Mouse (Mus musculus) R1 (cell line): ENCODE measurements around the gene Dtx4.

Experiments
- DNase-seq: peaks from one replicate; pipeline ENCODE4 v3.0.0-alpha.2; 2018; ENCODE audit warnings: low read depth, low spot score

Dtx4 gene

GRCm38 (mm10) chr19:12494187-12494458, 7.1 kb downstream of the Dtx4 start:
- no peak for DNase-seq

DNA sequence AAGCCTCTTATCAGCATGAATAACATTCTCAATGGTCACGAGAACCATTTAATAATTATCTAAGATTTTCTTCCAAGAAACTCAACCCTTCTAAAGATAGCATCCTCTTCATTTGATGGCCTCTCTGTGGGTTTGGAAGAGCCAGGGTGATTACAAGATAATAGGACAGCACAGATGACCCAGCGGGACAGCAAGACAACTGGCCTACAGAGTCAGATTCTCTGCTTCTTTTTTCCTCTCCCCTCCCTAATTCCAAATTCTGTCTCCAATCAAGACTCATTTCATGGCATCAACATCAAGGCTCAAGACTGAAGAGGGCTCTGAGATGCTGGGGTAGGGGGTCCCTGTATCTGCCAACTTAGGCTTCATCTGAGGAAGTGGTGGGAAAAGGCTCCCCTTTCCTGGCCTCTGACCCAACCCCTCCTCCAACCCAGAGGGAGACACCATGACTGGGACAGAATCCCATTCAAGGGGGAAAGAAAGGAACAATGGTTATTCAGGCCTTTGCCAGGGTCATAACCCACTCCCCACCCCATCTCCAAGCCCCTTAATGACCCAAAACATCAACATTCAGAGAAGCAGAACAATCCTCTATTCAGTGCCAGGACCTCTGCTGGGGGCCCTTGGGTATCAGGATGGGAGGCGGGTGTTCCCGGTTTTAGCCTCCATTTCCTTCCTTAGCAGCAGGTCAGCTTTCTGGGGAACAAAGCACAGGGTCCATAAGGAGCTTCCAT, 7.6 kb downstream of the Dtx4 start:
- no peak for DNase-seq

- no peak for DNase-seq
Observed at GRCm38 (mm10) chr19:12491636-12492035, 9.6 kb downstream of the Dtx4 start.

GRCm38 (mm10) chr19:12489675-12490570, 11.3 kb downstream of the Dtx4 start:
- DNase-seq = no peak

DNA sequence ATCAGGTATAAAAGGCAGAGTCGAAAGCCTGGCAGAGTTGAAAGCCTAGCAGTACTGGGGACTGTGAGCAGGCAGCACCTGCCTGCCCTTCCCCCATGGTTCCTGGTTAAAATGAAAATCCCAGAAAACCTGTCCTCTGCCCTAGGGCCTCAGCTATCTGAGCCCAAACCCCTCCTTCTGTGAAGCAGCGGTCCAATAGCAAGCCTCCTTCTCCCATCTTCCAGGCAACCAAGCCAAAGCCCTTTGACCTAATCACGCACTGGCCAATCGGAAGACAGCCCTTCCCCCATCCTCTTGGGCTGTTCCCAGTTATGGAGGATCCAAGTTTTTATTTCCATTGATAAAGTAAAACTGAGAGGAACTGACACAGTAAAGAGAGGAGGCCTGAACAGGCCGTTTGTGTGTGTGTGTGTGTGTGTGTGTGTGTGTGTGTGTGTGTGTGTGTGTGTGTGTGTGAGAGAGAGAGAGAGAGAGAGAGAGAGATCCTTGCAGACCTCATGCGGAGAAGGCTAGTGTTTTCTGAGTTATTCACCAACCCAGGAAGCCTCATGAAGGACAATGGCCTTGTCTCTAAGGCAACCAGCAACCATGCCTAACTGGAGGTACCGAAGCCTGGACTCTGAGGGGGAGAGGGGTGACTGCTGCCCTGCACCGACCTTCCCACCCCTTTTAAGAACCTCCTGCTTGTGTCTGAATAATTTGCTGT, 12.1 kb downstream of the Dtx4 start:
- peak; percentile 94 for DNase-seq

DNA sequence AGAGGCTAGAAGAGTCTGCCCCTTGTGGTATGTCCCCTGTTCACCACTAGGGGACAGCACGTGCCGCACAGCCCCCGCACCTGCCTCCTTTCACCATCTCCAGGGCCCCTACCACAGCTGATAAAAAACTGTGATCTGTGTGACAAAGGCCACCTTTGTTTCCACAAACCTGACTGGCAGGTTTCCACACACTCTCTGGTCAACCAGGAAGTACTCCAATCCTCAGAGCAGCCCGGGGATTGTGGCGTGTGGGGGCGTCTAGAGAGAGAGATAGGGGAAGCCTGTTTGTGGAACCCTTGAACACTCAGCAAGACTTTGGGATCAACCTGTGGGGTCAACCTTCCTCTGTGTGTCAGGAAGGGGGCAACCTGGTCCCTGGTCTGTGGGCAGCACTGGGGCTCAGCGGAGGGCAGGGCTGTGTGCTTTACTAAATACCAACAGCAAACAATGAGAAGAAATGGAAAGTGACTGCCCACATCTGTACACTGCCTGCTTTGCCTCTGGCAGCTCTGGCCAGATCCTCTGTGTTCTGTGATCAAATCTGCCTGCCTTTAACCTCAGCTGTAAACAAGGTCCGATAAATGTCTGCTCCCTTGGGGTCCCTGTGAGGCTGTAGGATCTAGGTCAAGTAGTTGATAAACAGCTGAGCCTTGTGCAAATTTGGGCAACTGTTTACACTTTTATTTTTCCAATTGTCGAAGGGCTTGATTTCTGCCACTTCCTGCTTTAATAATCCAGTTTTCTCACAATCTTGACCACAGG, 12.9 kb downstream of the Dtx4 start:
- DNase-seq = peak; percentile 91

DNA sequence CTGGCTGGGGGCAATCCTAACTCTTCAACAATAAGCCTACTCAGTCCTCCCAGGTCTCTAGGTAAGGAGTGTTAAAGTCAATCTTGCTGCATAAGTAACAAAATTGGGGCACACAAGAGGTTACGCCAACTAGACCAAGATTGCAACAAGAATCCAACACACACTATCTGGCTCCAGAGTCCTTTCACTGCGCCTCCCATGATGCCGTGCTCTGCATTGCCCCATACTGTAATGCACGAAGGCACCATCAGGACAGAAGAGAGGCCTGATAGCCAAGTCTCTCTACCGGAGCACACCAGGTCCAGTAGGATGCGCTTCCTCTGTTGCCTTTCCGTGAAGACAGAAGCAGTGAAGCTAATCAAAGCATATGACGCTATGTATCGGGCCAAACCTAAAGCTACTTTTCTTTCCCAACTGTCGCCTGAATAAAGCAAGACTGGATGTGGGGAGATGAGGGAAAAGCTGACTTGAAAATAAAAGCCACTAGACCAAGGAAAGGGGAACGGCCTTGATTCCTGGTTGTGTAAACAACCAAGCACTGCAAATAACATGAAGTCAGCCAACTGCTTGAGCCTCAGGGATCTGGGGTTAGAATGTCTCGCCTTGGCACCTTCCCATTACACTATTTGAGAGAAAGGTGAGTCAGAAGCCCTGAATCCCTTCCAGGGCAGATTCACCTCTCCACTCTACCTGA, 13.6 kb downstream of the Dtx4 start:
- DNase-seq = no peak

DNA sequence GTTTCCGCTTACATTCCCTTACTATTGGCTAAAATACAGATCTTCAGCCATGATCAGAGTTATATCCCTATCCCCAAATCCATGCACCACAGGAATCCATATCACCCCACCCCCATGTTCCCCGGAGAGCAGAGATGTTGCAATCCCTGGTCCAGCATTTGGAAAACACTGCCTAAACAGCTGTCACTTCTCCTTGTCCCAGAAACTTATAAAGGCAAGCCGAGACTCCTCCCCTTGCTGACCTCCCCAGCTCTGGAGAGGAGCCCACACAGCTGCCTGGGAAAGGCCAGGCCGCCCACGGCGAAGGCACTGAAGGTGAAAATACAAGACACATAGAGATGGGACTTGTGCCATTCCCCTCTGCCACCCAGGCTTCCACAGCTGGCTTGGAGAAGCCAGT, 14.4 kb downstream of the Dtx4 start:
- DNase-seq = no peak

DNA sequence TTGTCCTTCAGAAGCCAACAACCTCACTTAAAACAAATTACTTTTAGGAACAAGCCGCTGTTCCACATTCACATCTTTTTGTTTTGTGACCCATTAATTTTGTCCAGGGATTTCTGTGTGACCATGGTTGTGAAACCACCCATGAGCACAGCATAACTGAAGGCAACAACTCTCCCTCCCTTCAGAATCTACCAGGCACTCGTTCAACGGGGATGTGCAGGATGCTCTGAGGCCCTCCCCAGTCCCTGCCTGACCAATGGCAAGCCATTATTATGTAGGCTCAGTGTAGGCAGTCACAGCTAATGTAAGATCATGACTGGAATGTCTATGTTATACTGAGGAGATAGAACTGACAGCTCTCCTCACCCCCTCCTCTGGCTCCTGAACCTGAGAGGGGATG, 15.6 kb downstream of the Dtx4 start:
- no peak for DNase-seq

GRCm38 (mm10) chr19:12485223-12485622, 16.0 kb downstream of the Dtx4 start:
- DNase-seq = no peak

- DNase-seq = no peak
Observed at GRCm38 (mm10) chr19:12484210-12484609, 17.0 kb downstream of the Dtx4 start.

DNA sequence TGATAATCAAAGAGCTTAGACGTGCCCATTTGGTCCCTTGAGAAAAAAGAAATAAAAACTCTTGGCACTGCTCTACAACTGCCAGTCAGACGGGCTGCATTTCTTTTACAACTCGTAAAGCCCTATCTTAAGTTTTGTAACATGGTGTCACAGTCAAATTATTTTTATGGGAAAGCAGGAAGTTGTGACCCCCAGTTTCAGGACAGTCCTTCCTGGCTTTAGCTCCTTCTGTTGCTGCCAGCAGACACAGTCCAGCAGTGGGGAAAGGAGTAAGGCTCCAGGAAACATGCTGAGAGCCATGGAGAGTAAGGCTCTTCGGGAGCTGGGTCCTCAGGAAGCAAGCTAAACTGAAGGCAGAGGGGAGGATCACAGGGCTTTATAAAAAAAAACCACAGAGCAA, 17.5 kb downstream of the Dtx4 start:
- DNase-seq = no peak

DNA sequence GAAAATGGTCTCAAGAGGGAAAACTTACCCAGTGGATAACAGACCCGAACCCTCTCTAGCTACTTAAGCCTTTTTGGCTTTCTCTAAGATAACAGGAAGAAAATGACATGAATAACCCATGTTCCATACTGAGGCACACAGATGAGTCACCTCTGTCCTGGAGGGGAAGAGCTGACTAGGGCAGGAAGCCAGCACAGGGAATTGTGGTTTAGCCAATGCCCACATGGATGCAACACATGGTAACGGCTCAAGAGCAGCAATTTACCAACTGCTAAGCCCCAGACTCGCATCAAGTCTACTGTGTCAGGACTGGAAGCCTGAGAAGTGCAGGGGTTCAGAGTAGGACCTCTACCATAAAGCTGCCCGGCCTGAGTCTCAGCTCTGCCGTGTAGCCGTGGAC, 22.9 kb downstream of the Dtx4 start:
- DNase-seq = no peak

- no peak for DNase-seq
Observed at GRCm38 (mm10) chr19:12476721-12477270, 24.5 kb downstream of the Dtx4 start.

- no peak for DNase-seq
Observed at GRCm38 (mm10) chr19:12475380-12476250, 25.6 kb downstream of the Dtx4 start.

DNA sequence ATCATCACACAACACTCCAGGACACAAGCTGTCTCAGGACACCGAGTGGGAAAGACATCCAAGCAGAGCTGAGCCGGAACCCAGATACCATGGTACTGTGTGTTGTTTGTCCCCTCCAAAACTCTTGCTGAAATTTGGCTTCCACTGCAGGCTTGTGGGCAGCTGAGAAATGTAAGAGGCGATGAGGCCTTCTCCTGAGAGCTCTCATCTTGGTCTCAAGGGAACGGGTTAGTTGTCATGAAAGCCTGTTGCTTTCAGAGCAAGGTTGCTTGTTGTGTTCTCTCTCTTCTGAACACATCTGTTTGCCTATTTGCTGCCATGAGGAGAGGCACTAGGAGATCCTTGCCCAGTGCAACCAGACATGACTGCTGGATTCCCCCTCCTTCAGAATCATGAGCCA, 27.3 kb downstream of the Dtx4 start:
- no peak for DNase-seq

DNA sequence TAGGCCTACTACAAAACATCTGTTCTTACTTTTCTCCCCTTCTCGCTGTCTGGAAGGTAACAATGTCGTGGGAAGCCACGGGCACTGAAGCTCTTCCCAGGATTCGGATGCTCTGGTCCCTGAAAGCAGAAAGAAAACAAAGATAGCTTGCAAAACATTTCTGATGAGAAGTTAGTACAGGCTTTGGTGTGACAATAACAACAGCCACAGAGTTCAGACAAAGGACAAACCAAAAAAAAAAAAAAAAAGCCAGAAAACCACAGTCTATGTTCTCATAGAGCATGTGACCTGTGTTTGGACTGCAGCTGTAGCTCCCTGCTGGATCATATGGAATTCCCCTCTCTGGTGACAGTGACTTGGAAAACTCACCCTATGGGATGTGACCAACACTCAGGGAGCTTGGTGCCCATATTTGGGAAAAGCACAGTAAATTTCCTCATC, 28.0 kb downstream of the Dtx4 start:
- no peak for DNase-seq

DNA sequence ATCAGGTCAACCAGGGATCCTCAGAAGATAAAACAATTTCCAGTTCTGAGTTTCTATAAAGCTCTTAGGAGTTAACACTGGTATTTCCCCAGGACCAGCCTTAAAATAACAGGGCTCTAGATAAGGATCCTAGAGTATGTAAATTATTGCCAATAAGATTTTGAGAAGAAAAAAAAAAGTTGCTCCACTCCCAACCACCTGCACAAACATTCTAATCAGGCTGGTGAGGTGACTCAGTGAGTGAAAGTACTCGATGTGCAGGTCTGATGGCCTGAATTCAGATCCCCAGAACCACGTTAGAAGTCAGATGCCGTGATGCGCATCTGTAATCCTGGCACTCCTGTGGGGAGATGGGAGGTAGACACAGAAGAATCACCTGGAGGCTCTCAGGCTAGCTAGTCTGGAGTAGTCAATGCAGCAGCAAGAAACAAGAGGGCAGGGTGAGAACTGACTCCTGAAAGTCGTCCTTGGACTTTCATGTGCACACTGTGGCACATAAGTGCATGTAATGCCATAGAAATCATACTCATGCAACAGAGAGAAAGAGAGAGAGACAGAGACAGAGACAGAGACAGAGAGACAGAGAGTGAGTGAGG, 28.8 kb downstream of the Dtx4 start:
- no peak for DNase-seq

GRCm38 (mm10) chr19:12471866-12472265, 29.4 kb downstream of the Dtx4 start:
- DNase-seq = no peak
